Mouse (Mus musculus) G1E (cell line): ENCODE data around the gene Olfr520. TPM values are rescaled to one million over a fixed set of nuclear protein-coding genes. Genes with fewer than 3 reads are reported as not detected.

Source experiments
- ATAC-seq: 2 replicates; pipeline ENCODE4 v1.8.0; 2016; ENCODE audit warnings: mild to moderate bottlenecking; ENCODE audit not compliant: insufficient number of reproducible peaks, poor library complexity, low FRiP score, severe bottlenecking; ENCODE audit errors: extremely low read depth
- DNase-seq: peaks from one replicate; pipeline ENCODE4 v3.0.0; 2012; ENCODE audit warnings: low spot score
- H3K27me3 ChIP-seq: 2 replicates; pipeline ENCODE4 v1.6.1; 2012; ENCODE audit warnings: mild to moderate bottlenecking, low read length, inconsistent platforms; ENCODE audit not compliant: insufficient read depth
- H3K36me3 ChIP-seq: replicated peaks from 2 replicates; pipeline ENCODE3; 2012; ENCODE audit warnings: mild to moderate bottlenecking, inconsistent platforms
- H3K4me1 ChIP-seq: 2 replicates; pipeline ENCODE4 v1.6.1; 2012; ENCODE audit warnings: low read depth, low read length, inconsistent platforms, mixed read lengths; ENCODE audit not compliant: insufficient read depth
- H3K4me3 ChIP-seq: 2 replicates; pipeline ENCODE4 v1.5.1; 2012; ENCODE audit warnings: low read depth, mild to moderate bottlenecking, inconsistent platforms, low read length, moderate library complexity, mixed read lengths
- H3K9me3 ChIP-seq: replicated peaks from 2 replicates; pipeline ENCODE4 v1.6.1; 2012; ENCODE audit warnings: inconsistent platforms
- CTCF ChIP-seq: IDR thresholded peaks from 2 replicates; pipeline ENCODE4 v1.5.1; 2012; ENCODE audit warnings: low read depth, low read length, inconsistent platforms, mixed read lengths
- GATA1 ChIP-seq: IDR thresholded peaks from 2 replicates; pipeline ENCODE4 v1.6.1; 2012; ENCODE audit warnings: borderline replicate concordance, low read length, inconsistent platforms, mixed read lengths
- GATA2 ChIP-seq: IDR thresholded peaks from 2 replicates; pipeline ENCODE4 v1.6.1; 2012; ENCODE audit warnings: low read depth, low read length, inconsistent platforms, borderline replicate concordance
- POLR2AphosphoS5 ChIP-seq: IDR thresholded peaks from 2 replicates; pipeline ENCODE4 v1.6.1; 2012; ENCODE audit warnings: low read depth, low read length, inconsistent platforms; ENCODE audit not compliant: insufficient replicate concordance
- TAL1 ChIP-seq: conservative IDR thresholded peaks from 2 replicates; pipeline ENCODE4 v1.6.1; 2012; ENCODE audit warnings: low read depth, low read length, inconsistent platforms, mixed read lengths
- polyA plus RNA-seq: library from polyadenylated mRNA; stranded (reverse); fragments of >175 nt; gene quantifications from 2 replicates; pipeline ENCODE4 v1.2.3, GENCODE M21; 2012
- total RNA-seq, 2 experiments: library from RNA; stranded (forward) in 1 of 2; stranded (reverse) in 1 of 2; fragments of 200-1000 nt in 1 of 2; fragments of >200 nt in 1 of 2; fragmentation: Nextera tagmentation in 1 of 2; gene quantifications; 2 replicates each; pipeline ENCODE4 v1.2.3; 2014 to 2017

The Olfr520 gene
- total and polyA plus RNA-seq, 3 experiments: 0.11 TPM; not detected in 2

DNA sequence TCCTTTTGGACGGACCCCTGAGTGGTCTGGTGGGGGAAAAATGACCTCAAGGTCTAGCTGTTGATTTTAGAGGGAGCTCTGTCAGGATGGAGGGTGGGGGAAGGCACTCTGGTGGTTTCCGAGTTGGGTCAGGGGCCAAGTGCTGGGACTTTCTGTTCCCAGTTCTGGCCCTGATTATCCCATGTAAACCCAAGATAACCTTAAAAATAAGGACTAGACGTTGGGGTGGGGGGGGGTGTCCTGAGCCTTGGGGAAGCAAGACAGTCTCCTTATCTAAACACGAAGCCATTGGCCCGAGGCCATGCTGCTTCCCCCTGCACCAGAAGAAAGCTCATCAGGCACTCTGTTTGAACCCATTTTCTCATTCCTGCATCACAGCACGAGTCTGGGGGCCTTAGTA is 27.9 kb upstream of the Olfr520 start:
- H3K36me3 ChIP-seq: no peaks in the 10 kb centered on the region
- no peak for ATAC-seq
- H3K4me1 ChIP-seq: no peaks in the 10 kb centered on the region
- TF ChIP-seq CTCF (no peak), GATA2 (no peak), GATA1 (no peak), TAL1 (no peak), POLR2AphosphoS5 (no peak)
- no peak for DNase-seq
- peaks cover 20% of the 10 kb centered on the region for H3K27me3 ChIP-seq
- H3K4me3 ChIP-seq: no peak overlapping the region
- no peaks in the 10 kb centered on the region for H3K9me3 ChIP-seq

DNA sequence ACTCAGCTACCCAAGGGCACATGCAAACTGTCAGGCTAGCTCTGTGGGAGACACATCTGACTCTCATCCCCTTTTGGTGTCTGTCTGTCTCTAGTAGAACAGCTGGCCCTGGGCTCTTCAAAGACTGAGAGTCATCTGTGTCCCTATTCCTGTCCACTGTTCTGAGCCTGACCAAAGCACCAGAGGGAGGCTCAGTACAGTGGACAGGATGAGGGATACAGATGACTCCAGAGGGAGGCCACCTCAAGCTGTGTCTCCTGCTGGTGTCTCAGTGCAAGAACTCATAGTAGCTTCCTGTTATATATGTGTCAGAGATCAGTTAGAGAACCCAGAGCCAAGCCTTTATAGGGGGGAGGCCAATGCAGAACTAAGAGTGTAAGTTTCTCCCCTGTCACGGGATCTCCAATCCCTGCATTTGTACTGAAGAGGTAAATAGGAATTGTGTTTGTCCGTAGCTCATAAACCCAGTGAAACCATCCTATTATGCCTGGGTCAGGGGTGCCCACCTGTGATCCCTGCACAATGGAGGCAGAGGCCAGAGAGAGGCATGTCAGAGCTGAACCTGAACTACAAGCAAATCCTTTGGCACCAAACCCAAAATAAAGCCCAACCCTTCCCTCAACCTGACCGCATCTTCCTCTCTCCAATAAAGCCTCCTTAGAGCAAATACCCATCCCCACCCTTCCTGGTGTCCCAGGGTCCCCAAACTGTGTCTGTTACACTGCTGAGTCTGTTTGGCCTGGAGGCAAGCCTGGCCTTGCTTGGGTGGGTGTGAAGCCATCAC is 25.1 kb upstream of the Olfr520 start:
- no peak for DNase-seq
- Histone ChIP-seq H3K4me3 (no peak overlapping the region), H3K4me1 (no peaks in the 10 kb centered on the region)

DNA sequence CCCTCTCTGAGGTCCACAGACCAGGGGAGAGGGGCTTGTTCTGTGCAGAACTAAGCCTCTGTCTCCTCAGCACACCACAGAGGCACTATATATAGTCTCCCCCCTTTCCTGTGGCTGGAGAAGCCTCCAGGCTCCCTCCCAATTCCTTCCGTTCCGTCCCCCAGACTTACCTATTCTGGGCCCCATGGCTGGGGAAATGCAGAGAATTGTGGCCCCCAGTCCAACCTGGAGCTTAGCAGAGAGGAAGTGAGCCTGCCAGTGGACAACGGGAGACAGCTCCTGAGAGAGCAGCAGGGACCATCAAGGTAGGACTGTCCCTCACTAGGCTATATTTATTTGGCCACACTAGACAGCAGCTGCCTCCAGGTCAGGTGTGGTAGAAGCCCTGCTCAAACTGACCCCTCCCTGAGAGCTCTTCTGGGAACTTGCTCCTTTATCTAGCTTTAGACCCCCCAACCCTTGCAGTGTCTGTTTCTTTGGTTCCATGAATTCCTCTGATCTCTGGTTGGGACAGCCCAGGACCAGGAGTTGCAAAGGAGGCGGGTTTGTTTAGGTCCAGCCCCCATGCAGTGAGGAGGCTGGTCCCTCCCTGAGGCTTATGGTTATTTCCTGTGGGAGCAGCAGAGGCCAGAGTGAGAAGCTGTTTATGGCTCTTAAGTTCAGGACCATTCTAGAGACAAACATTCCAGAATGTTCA is 23.6 kb upstream of the Olfr520 start:
- peaks cover 38% of the 10 kb centered on the region for H3K27me3 ChIP-seq
- DNase-seq (no peak), ATAC-seq (no peak)
- H3K9me3 ChIP-seq: no peaks in the 10 kb centered on the region
- H3K4me1 ChIP-seq: no peaks in the 10 kb centered on the region
- H3K36me3 ChIP-seq: no peaks in the 10 kb centered on the region
- H3K4me3 ChIP-seq: no peak overlapping the region
- TF ChIP-seq GATA2 (no peak), GATA1 (no peak), CTCF (no peak), POLR2AphosphoS5 (no peak), TAL1 (no peak)

More for the DNA sequence above, 25.1 kb upstream of the Olfr520 start:
- no peaks in the 10 kb centered on the region for H3K9me3 ChIP-seq
- ATAC-seq: no peak
- TF ChIP-seq GATA1 (no peak), GATA2 (no peak), TAL1 (no peak), POLR2AphosphoS5 (no peak), CTCF (no peak)
- peaks cover 39% of the 10 kb centered on the region for H3K27me3 ChIP-seq
- H3K36me3 ChIP-seq: no peaks in the 10 kb centered on the region

DNA sequence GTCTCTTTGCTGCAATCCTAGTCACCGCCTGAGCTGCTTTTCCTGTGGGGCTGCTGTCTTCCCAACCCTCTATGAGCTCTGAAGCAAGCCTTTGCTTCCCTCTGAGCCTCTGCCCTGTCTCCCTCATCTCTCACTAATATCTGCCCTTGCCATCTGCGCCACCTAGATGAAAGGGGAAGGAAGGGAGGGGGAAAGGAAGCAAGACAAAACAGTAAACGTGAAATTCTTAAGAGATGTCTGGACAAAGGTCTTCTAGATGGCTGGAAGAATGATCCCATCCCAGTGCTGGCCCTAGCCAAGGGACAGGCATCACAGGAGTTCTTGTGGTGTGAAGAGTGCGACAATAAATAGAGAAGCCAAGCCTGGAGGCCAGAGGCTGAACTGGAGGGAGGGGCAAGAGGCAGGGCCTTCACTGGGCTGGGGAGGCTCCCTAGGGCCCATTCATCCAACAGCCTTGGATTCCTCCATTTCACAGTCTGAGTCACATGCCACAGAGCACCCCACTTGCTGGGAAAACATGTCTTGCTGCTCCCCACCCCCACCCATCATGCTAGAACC is 23.0 kb upstream of the Olfr520 start:
- Histone ChIP-seq H3K27me3 (peaks cover 38% of the 10 kb centered on the region), H3K4me3 (no peak overlapping the region), H3K9me3 (no peaks in the 10 kb centered on the region), H3K36me3 (no peaks in the 10 kb centered on the region), H3K4me1 (no peaks in the 10 kb centered on the region)
- DNase-seq (no peak), ATAC-seq (no peak)
- TF ChIP-seq POLR2AphosphoS5: no peak
- TF ChIP-seq GATA2: no peak
- no peak for TF ChIP-seq GATA1
- no peak for TF ChIP-seq CTCF
- no peak for TF ChIP-seq TAL1

DNA sequence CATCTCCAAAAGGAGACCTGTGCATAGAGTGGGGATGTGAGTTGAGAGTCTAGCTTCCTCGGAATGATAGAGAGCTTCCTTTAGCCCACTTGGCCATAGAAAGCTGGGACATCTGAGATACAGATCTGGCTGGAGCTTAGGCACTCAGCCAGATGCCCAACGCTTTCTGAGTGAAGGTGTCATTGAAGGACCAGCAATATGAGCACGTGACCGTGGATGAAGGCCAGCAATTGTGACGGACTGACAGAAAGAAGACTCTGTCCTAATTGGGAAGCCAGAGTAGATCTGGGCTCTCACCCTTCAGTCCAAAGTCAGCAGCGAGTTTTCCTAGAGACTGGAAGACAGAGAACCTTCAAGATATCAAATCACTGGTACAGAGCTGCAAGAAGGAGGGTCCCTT is 22.4 kb upstream of the Olfr520 start:
- Histone ChIP-seq H3K27me3 (peaks cover 40% of the 10 kb centered on the region), H3K36me3 (no peaks in the 10 kb centered on the region), H3K4me1 (no peaks in the 10 kb centered on the region), H3K4me3 (no peak overlapping the region), H3K9me3 (no peaks in the 10 kb centered on the region)
- no peak for DNase-seq
- ATAC-seq: no peak
- TF ChIP-seq GATA1: no peak
- no peak for TF ChIP-seq CTCF
- TF ChIP-seq GATA2: no peak
- TF ChIP-seq POLR2AphosphoS5: no peak

DNA sequence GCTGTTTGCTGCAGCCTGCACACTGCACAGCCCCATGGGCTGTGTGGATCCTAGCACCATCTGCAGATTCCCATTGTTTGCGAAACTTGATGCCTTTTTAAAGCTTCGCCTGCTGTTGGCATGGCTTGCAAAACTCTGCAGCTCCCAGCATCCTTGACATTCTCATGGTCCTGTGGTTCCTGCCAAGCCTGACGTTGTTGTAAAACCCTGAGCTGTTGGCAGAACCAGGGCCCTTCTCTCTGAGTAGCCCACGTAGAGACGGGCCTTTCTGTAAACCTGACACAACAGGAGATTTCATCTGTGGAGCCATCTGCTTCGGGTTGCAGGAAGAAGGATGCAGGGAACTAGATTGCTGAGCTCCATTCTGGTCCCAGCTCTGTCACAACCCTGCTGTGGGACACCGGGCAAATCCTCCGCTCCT is 21.8 kb upstream of the Olfr520 start:
- no peak overlapping the region for H3K4me3 ChIP-seq
- DNase-seq (no peak), ATAC-seq (no peak)
- H3K27me3 ChIP-seq: peaks cover 40% of the 10 kb centered on the region
- TF ChIP-seq GATA1 (no peak), TAL1 (no peak), GATA2 (no peak), CTCF (no peak), POLR2AphosphoS5 (no peak)
- no peaks in the 10 kb centered on the region for H3K9me3 ChIP-seq
- no peaks in the 10 kb centered on the region for H3K36me3 ChIP-seq
- no peaks in the 10 kb centered on the region for H3K4me1 ChIP-seq
